Mouse (Mus musculus): Measurements from ENCODE around the gene Mpc2.

Mpc2 gene

DNA sequence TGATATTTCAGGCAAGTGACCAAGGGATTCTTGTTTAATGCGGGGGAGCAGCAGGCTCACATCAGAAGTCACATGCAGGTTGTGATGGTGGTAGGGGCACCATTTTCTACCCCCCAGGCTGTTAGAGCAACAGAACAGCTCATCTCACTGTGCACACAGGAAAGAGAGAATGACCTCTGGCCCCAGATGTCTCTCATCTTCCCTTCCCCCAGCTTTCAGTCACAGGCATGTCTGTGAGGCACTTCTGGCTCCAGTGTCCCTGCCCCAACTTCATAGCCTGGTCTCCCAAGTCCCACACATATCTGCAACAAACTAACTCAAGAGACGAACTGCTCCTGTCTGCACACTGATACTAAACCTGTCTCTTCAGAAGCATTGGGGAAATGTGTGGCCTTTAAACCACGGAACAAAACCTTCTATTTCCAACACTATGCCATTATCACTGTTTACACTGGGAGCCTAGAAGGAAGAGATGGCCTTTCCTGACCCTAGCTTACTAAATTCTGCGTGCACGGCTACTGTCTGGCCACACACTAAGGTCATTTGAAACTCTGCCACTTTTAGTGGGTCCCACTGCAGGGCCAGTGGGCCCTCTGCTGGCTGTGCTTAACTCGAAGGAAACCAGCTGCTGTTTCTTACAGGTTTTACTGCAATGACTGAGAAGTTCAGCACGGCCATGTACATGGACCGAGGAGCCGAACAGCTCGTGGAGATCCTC, 43.0 kb downstream of the Mpc2 start:
- DNase-seq (ENCODE audit: low spot score in 2 of 2): peak; percentile 21 to 29

- no peak for DNase-seq (ENCODE audit: low spot score in 2 of 2)
Measured at GRCm38 (mm10) chr1:165506303-165506702, 45.9 kb downstream of the Mpc2 start.

GRCm38 (mm10) chr1:165510161-165510560, 49.7 kb downstream of the Mpc2 start:
- no peak for DNase-seq (ENCODE audit: low spot score in 2 of 2)

GRCm38 (mm10) chr1:165520716-165521115, 60.3 kb downstream of the Mpc2 start:
- DNase-seq (ENCODE audit: low spot score in 2 of 2): no peak
